Mouse (Mus musculus) limb, embryonic 13.5 days (tissue): ENCODE data around the gene Lsm14b. TPM values are rescaled to one million over a fixed set of nuclear protein-coding genes. Genes with fewer than 3 reads are reported as not detected.

ENCODE experiments used
- ATAC-seq: fragments of 200-750 bp; cut with Nextera tagmentation; 2 replicates; pipeline ENCODE4 v1.8.0; 2017; ENCODE audit warnings: low read depth, moderate number of reproducible peaks, moderate TSS enrichment; ENCODE audit not compliant: low FRiP score
- H3K27ac ChIP-seq: fragments of 300-500 bp; sonication (generic); 2 replicates; pipeline ENCODE4 v1.5.1; 2015; ENCODE audit warnings: inconsistent platforms, mild to moderate bottlenecking, moderate library complexity
- H3K27me3 ChIP-seq: fragments of 300-500 bp; sonication (generic); 2 replicates; pipeline ENCODE4 v1.6.1; 2015; ENCODE audit warnings: mild to moderate bottlenecking, inconsistent platforms
- H3K36me3 ChIP-seq: fragments of 300-500 bp; sonication (generic); 2 replicates; pipeline ENCODE4 v1.6.1; 2015; ENCODE audit warnings: inconsistent platforms, mild to moderate bottlenecking, moderate library complexity
- H3K4me1 ChIP-seq: fragments of 300-500 bp; sonication (generic); 2 replicates; pipeline ENCODE4 v1.6.1; 2015; ENCODE audit warnings: inconsistent platforms
- H3K4me2 ChIP-seq: fragments of 300-500 bp; sonication (generic); replicated peaks from 2 replicates; pipeline ENCODE4 v1.6.1; 2015; ENCODE audit warnings: inconsistent platforms, mild to moderate bottlenecking, moderate library complexity
- H3K4me3 ChIP-seq: fragments of 300-500 bp; sonication (generic); 2 replicates; pipeline ENCODE4 v1.5.1; 2015; ENCODE audit warnings: moderate library complexity, mild to moderate bottlenecking, inconsistent platforms
- H3K9ac ChIP-seq: fragments of 300-500 bp; sonication (generic); 2 replicates; pipeline ENCODE4 v1.6.1; 2015; ENCODE audit warnings: mild to moderate bottlenecking, inconsistent platforms
- H3K9me3 ChIP-seq: fragments of 300-500 bp; sonication (generic); 2 replicates; pipeline ENCODE4 v1.6.1; 2016; ENCODE audit warnings: inconsistent platforms
- WGBS: fragments of 180-500 bp; shearing (Covaris S2); methylation state at CpG from one replicate; pipeline ENCODE4 v1.1.7; 2015; 5-methylcytosine and 5-hydroxymethylcytosine counted together
- polyA plus RNA-seq: library from polyadenylated mRNA; unstranded; fragments of >200 nt; fragmentation: Nextera tagmentation; extraction: Ambion mirVana; gene quantifications from 2 replicates; pipeline ENCODE4 v1.2.1, GENCODE M21; 2015

The Lsm14b gene
- polyA plus RNA-seq, 1 experiment from 2014 or later, result 11.2 TPM

GRCm38 (mm10) chr2:179986437-179987022 is 38.3 kb upstream of the Lsm14b start:
- Histone ChIP-seq H3K9me3 (no peaks in the 10 kb centered on the region), H3K27ac (no peak overlapping the region)

GRCm38 (mm10) chr2:179989098-179989497 is 35.7 kb upstream of the Lsm14b start:
- Histone ChIP-seq H3K27ac (no peak overlapping the region), H3K4me3 (no peak overlapping the region), H3K36me3 (no peaks in the 10 kb centered on the region), H3K9ac (no peak overlapping the region), H3K4me2 (no peak overlapping the region), H3K4me1 (peaks cover 4% of the 10 kb centered on the region; the same call in 1 of the 2 replicates), H3K27me3 (no peaks in the 10 kb centered on the region), H3K9me3 (no peaks in the 10 kb centered on the region)
- no peak for ATAC-seq
- 71% methylated on average over 1 of the region's 1 CpGs for WGBS

More at GRCm38 (mm10) chr2:179986437-179987022, 38.3 kb upstream of the Lsm14b start:
- Histone ChIP-seq H3K9ac (no peak overlapping the region), H3K4me1 (peaks cover 4% of the 10 kb centered on the region; the same call in 1 of the 2 replicates), H3K4me3 (no peak overlapping the region), H3K4me2 (no peak overlapping the region), H3K36me3 (no peaks in the 10 kb centered on the region), H3K27me3 (peaks cover 3% of the 10 kb centered on the region; the same call in 1 of the 2 replicates)
- 77% methylated on average over 10 of the region's 10 CpGs for WGBS
- no peak for ATAC-seq

GRCm38 (mm10) chr2:179993071-179993470 is 31.7 kb upstream of the Lsm14b start:
- Histone ChIP-seq H3K4me3 (no peak overlapping the region), H3K9me3 (no peaks in the 10 kb centered on the region), H3K9ac (no peak overlapping the region), H3K4me2 (no peak overlapping the region), H3K4me1 (no peaks in the 10 kb centered on the region), H3K27me3 (no peaks in the 10 kb centered on the region), H3K27ac (no peak overlapping the region), H3K36me3 (no peaks in the 10 kb centered on the region)
- no peak for ATAC-seq
- 68% methylated on average over 5 of the region's 5 CpGs for WGBS

- Histone ChIP-seq H3K27ac (no peak overlapping the region), H3K4me2 (no peak overlapping the region), H3K4me3 (no peak overlapping the region), H3K9ac (no peak overlapping the region), H3K4me1 (no peaks in the 10 kb centered on the region), H3K9me3 (no peaks in the 10 kb centered on the region), H3K27me3 (no peaks in the 10 kb centered on the region; the same call in 1 of the 2 replicates), H3K36me3 (no peaks in the 10 kb centered on the region)
- WGBS, result 79% methylated on average over 4 of the region's 4 CpGs
- no peak for ATAC-seq
Measured at GRCm38 (mm10) chr2:179998431-179998830, 26.4 kb upstream of the Lsm14b start.

GRCm38 (mm10) chr2:180001635-180002034 is 23.2 kb upstream of the Lsm14b start:
- 83% methylated on average over 9 of the region's 9 CpGs for WGBS
- Histone ChIP-seq H3K4me3 (no peak overlapping the region), H3K9ac (no peak overlapping the region), H3K36me3 (no peaks in the 10 kb centered on the region), H3K27me3 (peaks cover 4% of the 10 kb centered on the region; the same call in 1 of the 2 replicates), H3K4me2 (no peak overlapping the region), H3K27ac (no peak overlapping the region), H3K9me3 (no peaks in the 10 kb centered on the region), H3K4me1 (no peaks in the 10 kb centered on the region; the same call in 1 of the 2 replicates)
- no peak for ATAC-seq

GRCm38 (mm10) chr2:180005656-180006351 is 19.0 kb upstream of the Lsm14b start:
- Histone ChIP-seq H3K9ac (no peak overlapping the region), H3K4me1 (no peaks in the 10 kb centered on the region; the same call in 1 of the 2 replicates), H3K27me3 (0 out of 2 replicates have a peak, but pooled peaks cover 4% of the 10 kb centered on the region), H3K36me3 (no peaks in the 10 kb centered on the region), H3K27ac (no peak overlapping the region), H3K4me2 (no peak overlapping the region), H3K4me3 (no peak overlapping the region), H3K9me3 (peaks cover 5% of the 10 kb centered on the region; the same call in 1 of the 2 replicates)
- WGBS, result 60% methylated on average over 5 of the region's 5 CpGs
- no peak for ATAC-seq

GRCm38 (mm10) chr2:180006352-180007017 is 18.3 kb upstream of the Lsm14b start:
- Histone ChIP-seq H3K4me3 (no peak overlapping the region), H3K27ac (no peak overlapping the region), H3K9ac (no peak overlapping the region), H3K4me1 (no peaks in the 10 kb centered on the region; the same call in 1 of the 2 replicates), H3K36me3 (no peaks in the 10 kb centered on the region), H3K9me3 (peaks cover 7% of the 10 kb centered on the region; the same call in 1 of the 2 replicates), H3K4me2 (no peak overlapping the region), H3K27me3 (0 out of 2 replicates have a peak, but pooled peaks cover 4% of the 10 kb centered on the region)
- no peak for ATAC-seq
- WGBS, result 47% methylated on average over 8 of the region's 9 CpGs

GRCm38 (mm10) chr2:180010686-180011085 is 14.1 kb upstream of the Lsm14b start:
- 93% methylated on average over 7 of the region's 7 CpGs for WGBS
- H3K27ac ChIP-seq, result no peak overlapping the region
- H3K27me3 ChIP-seq, result 0 out of 2 replicates have a peak, but pooled peaks cover 4% of the 10 kb centered on the region
- H3K4me2 ChIP-seq, result no peak overlapping the region
- no peak overlapping the region for H3K4me3 ChIP-seq
- H3K4me1 ChIP-seq, result no peaks in the 10 kb centered on the region; the same call in 1 of the 2 replicates
- H3K36me3 ChIP-seq, result no peaks in the 10 kb centered on the region
- peaks cover 7% of the 10 kb centered on the region; the same call in 1 of the 2 replicates for H3K9me3 ChIP-seq
- no peak overlapping the region for H3K9ac ChIP-seq
- no peak for ATAC-seq

GRCm38 (mm10) chr2:180011370-180011769 is 13.4 kb upstream of the Lsm14b start:
- WGBS, result 84% methylated on average over 6 of the region's 6 CpGs
- H3K27me3 ChIP-seq, result 0 out of 2 replicates have a peak, but pooled peaks cover 3% of the 10 kb centered on the region

GRCm38 (mm10) chr2:180013686-180014085 is 11.1 kb upstream of the Lsm14b start:
- H3K9ac ChIP-seq, result no peak overlapping the region

More at GRCm38 (mm10) chr2:180011370-180011769, 13.4 kb upstream of the Lsm14b start:
- Histone ChIP-seq H3K9ac (no peak overlapping the region), H3K36me3 (no peaks in the 10 kb centered on the region), H3K4me1 (no peaks in the 10 kb centered on the region), H3K4me3 (no peak overlapping the region), H3K27ac (no peak overlapping the region), H3K4me2 (no peak overlapping the region), H3K9me3 (peaks cover 7% of the 10 kb centered on the region; the same call in 1 of the 2 replicates)
- ATAC-seq, result no peak

GRCm38 (mm10) chr2:180017632-180018031 is 7.2 kb upstream of the Lsm14b start:
- Histone ChIP-seq H3K27ac (no peak overlapping the region), H3K4me2 (no peak overlapping the region), H3K4me1 (peaks cover 30% of the 10 kb centered on the region), H3K4me3 (no peak overlapping the region), H3K36me3 (no peaks in the 10 kb centered on the region), H3K27me3 (peaks cover 35% of the 10 kb centered on the region), H3K9me3 (no peaks in the 10 kb centered on the region), H3K9ac (no peak overlapping the region)
- WGBS, result 50% methylated on average over 4 of the region's 4 CpGs
- no peak for ATAC-seq

More at GRCm38 (mm10) chr2:180013686-180014085, 11.1 kb upstream of the Lsm14b start:
- Histone ChIP-seq H3K4me3 (no peak overlapping the region), H3K4me2 (no peak overlapping the region), H3K27ac (no peak overlapping the region), H3K27me3 (peaks cover under 1% of the 10 kb centered on the region; the same call in 1 of the 2 replicates), H3K4me1 (peaks cover 22% of the 10 kb centered on the region), H3K36me3 (no peaks in the 10 kb centered on the region), H3K9me3 (peaks cover 7% of the 10 kb centered on the region; the same call in 1 of the 2 replicates)
- no peak for ATAC-seq
- WGBS, result 91% methylated on average over 7 of the region's 7 CpGs

GRCm38 (mm10) chr2:180018573-180018972 is 6.2 kb upstream of the Lsm14b start:
- H3K9me3 ChIP-seq, result no peaks in the 10 kb centered on the region
- no peak overlapping the region for H3K27ac ChIP-seq
- H3K4me2 ChIP-seq, result no peak overlapping the region
- peaks cover 32% of the 10 kb centered on the region for H3K4me1 ChIP-seq
- 68% methylated on average over 9 of the region's 9 CpGs for WGBS
- no peaks in the 10 kb centered on the region for H3K36me3 ChIP-seq
- no peak overlapping the region for H3K4me3 ChIP-seq
- no peak for ATAC-seq
- H3K27me3 ChIP-seq, result peaks cover 45% of the 10 kb centered on the region
- H3K9ac ChIP-seq, result no peak overlapping the region
